Mouse (Mus musculus) limb, embryonic 13.5 days (tissue): ENCODE results near the gene Rrm2. TPM values are rescaled to one million over a fixed set of nuclear protein-coding genes. Genes with fewer than 3 reads are reported as not detected.

Experiments used
- ATAC-seq: fragments of 200-750 bp; cut with Nextera tagmentation; 2 replicates; pipeline ENCODE4 v1.8.0; 2017; ENCODE audit warnings: low read depth, moderate number of reproducible peaks, moderate TSS enrichment; ENCODE audit not compliant: low FRiP score
- H3K27ac ChIP-seq: fragments of 300-500 bp; sonication (generic); 2 replicates; pipeline ENCODE4 v1.5.1; 2015; ENCODE audit warnings: inconsistent platforms, mild to moderate bottlenecking, moderate library complexity
- H3K27me3 ChIP-seq: fragments of 300-500 bp; sonication (generic); 2 replicates; pipeline ENCODE4 v1.6.1; 2015; ENCODE audit warnings: mild to moderate bottlenecking, inconsistent platforms
- H3K36me3 ChIP-seq: fragments of 300-500 bp; sonication (generic); 2 replicates; pipeline ENCODE4 v1.6.1; 2015; ENCODE audit warnings: inconsistent platforms, mild to moderate bottlenecking, moderate library complexity
- H3K4me1 ChIP-seq: fragments of 300-500 bp; sonication (generic); 2 replicates; pipeline ENCODE4 v1.6.1; 2015; ENCODE audit warnings: inconsistent platforms
- H3K4me2 ChIP-seq: fragments of 300-500 bp; sonication (generic); replicated peaks from 2 replicates; pipeline ENCODE4 v1.6.1; 2015; ENCODE audit warnings: inconsistent platforms, mild to moderate bottlenecking, moderate library complexity
- H3K4me3 ChIP-seq: fragments of 300-500 bp; sonication (generic); 2 replicates; pipeline ENCODE4 v1.5.1; 2015; ENCODE audit warnings: moderate library complexity, mild to moderate bottlenecking, inconsistent platforms
- H3K9ac ChIP-seq: fragments of 300-500 bp; sonication (generic); 2 replicates; pipeline ENCODE4 v1.6.1; 2015; ENCODE audit warnings: mild to moderate bottlenecking, inconsistent platforms
- H3K9me3 ChIP-seq: fragments of 300-500 bp; sonication (generic); 2 replicates; pipeline ENCODE4 v1.6.1; 2016; ENCODE audit warnings: inconsistent platforms
- WGBS: fragments of 180-500 bp; shearing (Covaris S2); methylation state at CpG from one replicate; pipeline ENCODE4 v1.1.7; 2015; 5-methylcytosine and 5-hydroxymethylcytosine counted together
- polyA plus RNA-seq: library from polyadenylated mRNA; unstranded; fragments of >200 nt; fragmentation: Nextera tagmentation; extraction: Ambion mirVana; gene quantifications from 2 replicates; pipeline ENCODE4 v1.2.1, GENCODE M21; 2015

The Rrm2 gene
- polyA plus RNA-seq, 1 experiment from 2014 or later = 235 TPM

- no peak overlapping the region for H3K4me2 ChIP-seq
- WGBS = 12% methylated on average over 6 of the region's 6 CpGs
- H3K9me3 ChIP-seq = no peaks in the 10 kb centered on the region
- no peak overlapping the region for H3K4me3 ChIP-seq
- no peaks in the 10 kb centered on the region for H3K27me3 ChIP-seq
- peak; percentile 54; the same call in 1 of the 2 replicates for ATAC-seq
- H3K9ac ChIP-seq = no peak overlapping the region
- no peak overlapping the region for H3K27ac ChIP-seq
- no peaks in the 10 kb centered on the region for H3K36me3 ChIP-seq
- peaks cover 18% of the 10 kb centered on the region for H3K4me1 ChIP-seq
Observed at GRCm38 (mm10) chr12:24758374-24758773, 50.3 kb downstream of the Rrm2 start.

GRCm38 (mm10) chr12:24762253-24762652 is 54.2 kb downstream of the Rrm2 start:
- WGBS = under 1% methylated on average over 3 of the region's 3 CpGs
- H3K27me3 ChIP-seq = no peaks in the 10 kb centered on the region
- peaks cover 18% of the 10 kb centered on the region for H3K4me1 ChIP-seq
- no peaks in the 10 kb centered on the region for H3K36me3 ChIP-seq
- H3K4me3 ChIP-seq = no peak overlapping the region; the same call in 1 of the 2 replicates
- ATAC-seq = no peak
- peak overlapping the region; percentile 55 for H3K27ac ChIP-seq
- H3K4me2 ChIP-seq = peak overlapping the region; percentile 46
- no peaks in the 10 kb centered on the region for H3K9me3 ChIP-seq
- no peak overlapping the region for H3K9ac ChIP-seq

Other genes starting within 250 kb of the Rrm2 start
- gene Taf1b, start 209.9 kb upstream of the Rrm2 start, polyA plus RNA-seq = 29.6 and 33.3 TPM in 2 replicates
- 4.1 and 4.4 TPM in 2 replicates for gene Grhl1, start 136.0 kb upstream of the Rrm2 start, polyA plus RNA-seq
- gene Klf11, start 57.0 kb upstream of the Rrm2 start, polyA plus RNA-seq = 12.4 and 13.1 TPM in 2 replicates
- 3.2 and 4.4 TPM in 2 replicates for gene Cys1, start 26.4 kb upstream of the Rrm2 start, polyA plus RNA-seq
- gene Mboat2, start 122.6 kb downstream of the Rrm2 start, polyA plus RNA-seq = 55.1 and 56.0 TPM in 2 replicates